Mouse (Mus musculus) midbrain, embryonic 14.5 days (tissue): ENCODE measurements around the gene Csl. TPM values are rescaled to one million over a fixed set of nuclear protein-coding genes. Genes with fewer than 3 reads are reported as not detected.

Experiments
- ATAC-seq: fragments of 200-750 bp; cut with Nextera tagmentation; 2 replicates; pipeline ENCODE4 v1.8.0; 2017; ENCODE audit warnings: moderate number of reproducible peaks, moderate library complexity; ENCODE audit not compliant: low FRiP score, low TSS enrichment
- DNase-seq: peaks from one replicate; pipeline ENCODE4 v3.0.0-alpha.2; 2015
- H3K27ac ChIP-seq: fragments of 300-500 bp; sonication (generic); replicated peaks from 2 replicates; pipeline ENCODE4 v1.5.1; 2014; ENCODE audit warnings: mild to moderate bottlenecking, low read depth, low read length, moderate library complexity
- H3K27me3 ChIP-seq: fragments of 300-500 bp; sonication (generic); 2 replicates; pipeline ENCODE4 v1.6.1; 2014; ENCODE audit warnings: low read length, control low read depth, mixed read lengths; ENCODE audit not compliant: control insufficient read depth, insufficient read depth
- H3K36me3 ChIP-seq: fragments of 300-500 bp; sonication (generic); 2 replicates; pipeline ENCODE4 v1.6.1; 2014; ENCODE audit warnings: low read length, control low read depth; ENCODE audit not compliant: control insufficient read depth, insufficient read depth
- H3K4me1 ChIP-seq: fragments of 300-500 bp; sonication (generic); 2 replicates; pipeline ENCODE4 v1.6.1; 2014; ENCODE audit warnings: mild to moderate bottlenecking, antibody characterized with exemption, low read length, control low read depth; ENCODE audit not compliant: control insufficient read depth, insufficient read depth
- H3K4me2 ChIP-seq: fragments of 300-500 bp; sonication (generic); 2 replicates; pipeline ENCODE4 v1.6.1; 2014; ENCODE audit warnings: mild to moderate bottlenecking, low read length, moderate library complexity
- H3K4me3 ChIP-seq: fragments of 300-500 bp; sonication (generic); replicated peaks from 2 replicates; pipeline ENCODE4 v1.5.1; 2014; ENCODE audit warnings: low read depth, low read length
- H3K9ac ChIP-seq: fragments of 300-500 bp; sonication (generic); replicated peaks from 2 replicates; pipeline ENCODE4 v1.6.1; 2014; ENCODE audit warnings: mild to moderate bottlenecking, low read length, moderate library complexity
- H3K9me3 ChIP-seq: fragments of 300-500 bp; sonication (generic); 2 replicates; pipeline ENCODE4 v1.6.1; 2016; ENCODE audit warnings: low read length, control low read depth, mixed read lengths; ENCODE audit not compliant: control insufficient read depth
- WGBS: fragments of 180-500 bp; shearing (Covaris S2); extraction: QIAGEN DNeasy Blood & Tissue Kit; methylation state at CpG from one replicate; pipeline ENCODE4 v1.1.7; 2014; 5-methylcytosine and 5-hydroxymethylcytosine counted together
- polyA plus RNA-seq: library from polyadenylated mRNA; unstranded; fragments of >200 nt; fragmentation: Nextera tagmentation; extraction: Ambion mirVana; gene quantifications from 2 replicates; pipeline ENCODE4 v1.2.1, GENCODE M21; 2014

The Csl gene
- polyA plus RNA-seq, 1 experiment from 2014 or later, result 0.11 TPM

GRCm38 (mm10) chr10:99711567-99711966 is 47.9 kb downstream of the Csl start:
- Histone ChIP-seq H3K4me2 (no peak overlapping the region), H3K36me3 (no peaks in the 10 kb centered on the region), H3K4me3 (no peak overlapping the region), H3K4me1 (no peaks in the 10 kb centered on the region), H3K9ac (no peak overlapping the region), H3K27me3 (no peaks in the 10 kb centered on the region), H3K27ac (no peak overlapping the region), H3K9me3 (no peaks in the 10 kb centered on the region)
- ATAC-seq (no peak), DNase-seq (no peak)
- WGBS, result 70% methylated on average over 1 of the region's 1 CpGs
